Comparison of ENCODE assay signal across 12 mouse cellular contexts in genomic region chr5:106167556-106167955, GRCm38 (mm10).
"Had no signal": no experiment of that assay in that cellular context is flagged by ENCODE, and none has a peak within 500 bp of the region (broad histone marks: within the 10 kb centered on the region; RNA-seq: fewer than 3 reads in every experiment).

No protein-coding gene starts in this region.

- DNase-seq: retina, postnatal 1 day; right cerebral cortex, adult 18-20 months; right cerebral cortex, postnatal 14 days; right cerebral cortex, postnatal 25 days; right cerebral cortex, postnatal 4 days; spleen, adult 18-20 months; thymus, adult 18-20 months; thymus, adult 2 months; thymus, postnatal 14 days; thymus, postnatal 25 days; thymus, postnatal 36 days; thymus, postnatal 4 days had no signal
